Mouse (Mus musculus) liver, embryonic 14.5 days (tissue): ENCODE results near the gene 4930595D18Rik. TPM values are rescaled to one million over a fixed set of nuclear protein-coding genes. Genes with fewer than 3 reads are reported as not detected.

ENCODE experiments used
- ATAC-seq: fragments of 200-750 bp; cut with Nextera tagmentation; 2 replicates; pipeline ENCODE4 v1.8.0; 2017; ENCODE audit warnings: moderate number of reproducible peaks, mild to moderate bottlenecking, moderate library complexity; ENCODE audit not compliant: insufficient read depth
- DNase-seq, 3 experiments: peaks; one replicate each; pipeline ENCODE4 v3.0.0-alpha.2; 2012 to 2013; ENCODE audit warnings: low read depth in 3 of 3, low spot score in 3 of 3
- H3K27ac ChIP-seq: fragments of 300-500 bp; sonication (generic); 2 replicates; pipeline ENCODE4 v1.5.1; 2014; ENCODE audit warnings: moderate library complexity, mild to moderate bottlenecking, control low read depth, inconsistent platforms
- H3K27me3 ChIP-seq: fragments of 300-500 bp; sonication (generic); 2 replicates; pipeline ENCODE4 v1.6.1; 2014; ENCODE audit warnings: mild to moderate bottlenecking, low read length, moderate library complexity; ENCODE audit not compliant: control insufficient read depth, insufficient read depth
- H3K36me3 ChIP-seq: fragments of 300-500 bp; sonication (generic); replicated peaks from 2 replicates; pipeline ENCODE4 v1.6.1; 2014; ENCODE audit warnings: low read depth; ENCODE audit not compliant: control insufficient read depth, insufficient read depth
- H3K4me1 ChIP-seq, 2 experiments: fragments of 200-500 bp in 1 of 2; fragments of 300-500 bp in 1 of 2; sonication (generic) in 1 of 2; replicated peaks; 2 replicates each; pipeline ENCODE4 v1.6.1; 2012 to 2014; ENCODE audit warnings: antibody characterized with exemption in 1 of 2, inconsistent platforms in 1 of 2, low read length in 1 of 2; ENCODE audit not compliant: control insufficient read depth in 2 of 2, insufficient read depth in 2 of 2
- H3K4me2 ChIP-seq: fragments of 300-500 bp; sonication (generic); 2 replicates; pipeline ENCODE4 v1.6.1; 2014; ENCODE audit warnings: low read depth, mild to moderate bottlenecking, control low read depth, moderate library complexity
- H3K4me3 ChIP-seq, 2 experiments: fragments of 200-500 bp in 1 of 2; fragments of 300-500 bp in 1 of 2; sonication (generic) in 1 of 2; 2 replicates each; pipeline ENCODE4 v1.5.1; 2012 to 2014; ENCODE audit warnings: low read depth in 2 of 2, low read length in 2 of 2, mild to moderate bottlenecking in 2 of 2, control low read depth in 1 of 2, inconsistent platforms in 1 of 2, moderate library complexity in 1 of 2; ENCODE audit not compliant: insufficient read depth in 1 of 2
- H3K9ac ChIP-seq: fragments of 300-500 bp; sonication (generic); replicated peaks from 2 replicates; pipeline ENCODE4 v1.6.1; 2014; ENCODE audit warnings: mild to moderate bottlenecking, control low read depth, moderate library complexity
- H3K9me3 ChIP-seq: fragments of 300-500 bp; sonication (generic); 2 replicates; pipeline ENCODE4 v1.6.1; 2016; ENCODE audit warnings: low read length, mixed read lengths; ENCODE audit not compliant: control insufficient read depth
- CTCF ChIP-seq: IDR thresholded peaks from 2 replicates; pipeline ENCODE4 v1.5.1; 2016; ENCODE audit warnings: antibody characterized with exemption, low read depth, control low read depth
- EP300 ChIP-seq: IDR thresholded peaks from 2 replicates; pipeline ENCODE4 v1.6.1; 2016; ENCODE audit warnings: antibody characterized with exemption, low read depth
- WGBS: fragments of 180-500 bp; shearing (Covaris S2); extraction: QIAGEN DNeasy Blood & Tissue Kit; methylation state at CpG from one replicate; pipeline ENCODE4 v1.1.7; 2014; ENCODE audit not compliant: insufficient replicate concordance; 5-methylcytosine and 5-hydroxymethylcytosine counted together
- polyA plus RNA-seq, 2 experiments: library from polyadenylated mRNA; depleted of rRNA in 1 of 2; stranded (reverse) in 1 of 2; unstranded in 1 of 2; fragments of >200 nt; fragmentation: Nextera tagmentation in 1 of 2; extraction: Ambion mirVana in 1 of 2; gene quantifications; 2 replicates each; pipeline versions ENCODE4 v1.2.1 to v1.2.3; 2012 to 2014

Gene 4930595D18Rik
- polyA plus RNA-seq, 2 experiments, result not detected

- Histone ChIP-seq H3K27ac (no peak overlapping the region), H3K27me3 (no peaks in the 10 kb centered on the region), H3K4me3 (no peak overlapping the region), H3K4me1 (no peaks in the 10 kb centered on the region), H3K9me3 (no peaks in the 10 kb centered on the region), H3K9ac (no peak overlapping the region), H3K36me3 (peaks cover 4% of the 10 kb centered on the region), H3K4me2 (no peak overlapping the region)
- ATAC-seq, result no peak
- 80% methylated on average over 9 of the region's 9 CpGs for WGBS
- no peak for TF ChIP-seq CTCF
- TF ChIP-seq EP300, result no peak
- no peak for DNase-seq
These were observed 63.2 kb downstream of the 4930595D18Rik start for GRCm38 (mm10) chr12:111120976-111121645.

GRCm38 (mm10) chr12:111119506-111120085 lies 64.7 kb downstream of the 4930595D18Rik start:
- Histone ChIP-seq H3K27ac (no peak overlapping the region), H3K27me3 (no peaks in the 10 kb centered on the region), H3K36me3 (peaks cover 4% of the 10 kb centered on the region), H3K4me3 (no peak overlapping the region), H3K9me3 (no peaks in the 10 kb centered on the region), H3K9ac (no peak overlapping the region), H3K4me2 (no peak overlapping the region), H3K4me1 (no peaks in the 10 kb centered on the region)
- 77% methylated on average over 5 of the region's 5 CpGs for WGBS
- TF ChIP-seq CTCF (no peak), EP300 (no peak)
- no peak for ATAC-seq
- DNase-seq, result no peak

- no peak overlapping the region for H3K4me2 ChIP-seq
- peaks cover 41% of the 10 kb centered on the region for H3K36me3 ChIP-seq
- no peaks in the 10 kb centered on the region for H3K4me1 ChIP-seq
- no peaks in the 10 kb centered on the region for H3K27me3 ChIP-seq
- no peak overlapping the region for H3K9ac ChIP-seq
- WGBS, result 81% methylated on average over 5 of the region's 5 CpGs
- no peak for DNase-seq
- ATAC-seq, result no peak
- H3K4me3 ChIP-seq, result no peak overlapping the region
- no peak overlapping the region for H3K27ac ChIP-seq
- TF ChIP-seq CTCF (no peak), EP300 (no peak)
- H3K9me3 ChIP-seq, result no peaks in the 10 kb centered on the region
These were observed 69.7 kb downstream of the 4930595D18Rik start for GRCm38 (mm10) chr12:111114593-111114992.

- Histone ChIP-seq H3K9me3 (no peaks in the 10 kb centered on the region), H3K4me2 (no peak overlapping the region), H3K27me3 (no peaks in the 10 kb centered on the region), H3K27ac (no peak overlapping the region), H3K4me1 (no peaks in the 10 kb centered on the region), H3K9ac (no peak overlapping the region), H3K4me3 (no peak overlapping the region), H3K36me3 (peaks cover 50% of the 10 kb centered on the region)
- DNase-seq, result no peak
- ATAC-seq, result no peak
- 86% methylated on average over 8 of the region's 8 CpGs for WGBS
- TF ChIP-seq EP300 (no peak), CTCF (no peak)
These were observed 73.1 kb downstream of the 4930595D18Rik start for GRCm38 (mm10) chr12:111111176-111111575.

Other genes with a start within 250 kb of the 4930595D18Rik start
- 47.4 and 57.4 TPM in 2 replicates for gene Ankrd9, start 205.5 kb downstream of the 4930595D18Rik start, polyA plus RNA-seq (2012; rRNA removed)
- gene Ankrd9, start 205.5 kb downstream of the 4930595D18Rik start, polyA plus RNA-seq (2014; fragmentation: Nextera tagmentation; extraction: Ambion mirVana), result 41.8 and 49.8 TPM in 2 replicates
- 7.2 and 9.1 TPM in 2 replicates for gene Rcor1, start 145.1 kb downstream of the 4930595D18Rik start, polyA plus RNA-seq (2012; rRNA removed)
- gene Rcor1, start 145.1 kb downstream of the 4930595D18Rik start, polyA plus RNA-seq (2014; fragmentation: Nextera tagmentation; extraction: Ambion mirVana), result 5.8 and 6.2 TPM in 2 replicates
- 2.8 TPM in 2 replicates for gene Traf3, start 18.1 kb downstream of the 4930595D18Rik start, polyA plus RNA-seq (2012; rRNA removed)
- 2.7 and 2.9 TPM in 2 replicates for gene Traf3, start 18.1 kb downstream of the 4930595D18Rik start, polyA plus RNA-seq (2014; fragmentation: Nextera tagmentation; extraction: Ambion mirVana)
- 0.61 and 0.77 TPM in 2 replicates for gene Amn, start 86.6 kb upstream of the 4930595D18Rik start, polyA plus RNA-seq (2012; rRNA removed)
- 0.44 and 0.71 TPM in 2 replicates for gene Amn, start 86.6 kb upstream of the 4930595D18Rik start, polyA plus RNA-seq (2014; fragmentation: Nextera tagmentation; extraction: Ambion mirVana)
- 22.5 and 23.2 TPM in 2 replicates for gene Cdc42bpb, start 193.2 kb upstream of the 4930595D18Rik start, polyA plus RNA-seq (2012; rRNA removed)
- 5.3 and 6.6 TPM in 2 replicates for gene Cdc42bpb, start 193.2 kb upstream of the 4930595D18Rik start, polyA plus RNA-seq (2014; fragmentation: Nextera tagmentation; extraction: Ambion mirVana)
- not detected in 2 replicates for gene Lbhd2, start 222.3 kb upstream of the 4930595D18Rik start, polyA plus RNA-seq (2012; rRNA removed)
- gene Lbhd2, start 222.3 kb upstream of the 4930595D18Rik start, polyA plus RNA-seq (2014; fragmentation: Nextera tagmentation; extraction: Ambion mirVana), result 0.15 and 0.21 TPM in 2 replicates
- gene Exoc3l4, start 232.5 kb upstream of the 4930595D18Rik start, polyA plus RNA-seq (2012; rRNA removed), result 18.1 and 20.1 TPM in 2 replicates
- gene Exoc3l4, start 232.5 kb upstream of the 4930595D18Rik start, polyA plus RNA-seq (2014; fragmentation: Nextera tagmentation; extraction: Ambion mirVana), result 15.8 and 19.3 TPM in 2 replicates